Mouse (Mus musculus) heart, embryonic 15.5 days (tissue): ENCODE data around the gene Apbb2. TPM values are rescaled to one million over a fixed set of nuclear protein-coding genes. Genes with fewer than 3 reads are reported as not detected.

Source experiments
- ATAC-seq: fragments of 200-750 bp; cut with Nextera tagmentation; replicated peaks from 2 replicates; pipeline ENCODE4 v1.8.0; 2017; ENCODE audit warnings: low read depth, moderate TSS enrichment; ENCODE audit not compliant: insufficient number of reproducible peaks, insufficient read depth, low FRiP score
- H3K27ac ChIP-seq: fragments of 300-500 bp; sonication (generic); 2 replicates; pipeline ENCODE4 v1.5.1; 2015; ENCODE audit warnings: mild to moderate bottlenecking, inconsistent platforms
- H3K27me3 ChIP-seq: fragments of 300-500 bp; sonication (generic); 2 replicates; pipeline ENCODE4 v1.6.1; 2015; ENCODE audit warnings: inconsistent platforms
- H3K36me3 ChIP-seq: fragments of 300-500 bp; sonication (generic); 2 replicates; pipeline ENCODE4 v1.6.1; 2015; ENCODE audit warnings: mild to moderate bottlenecking, inconsistent platforms
- H3K4me1 ChIP-seq: fragments of 300-500 bp; sonication (generic); replicated peaks from 2 replicates; pipeline ENCODE4 v1.6.1; 2015; ENCODE audit warnings: inconsistent platforms
- H3K4me2 ChIP-seq: fragments of 300-500 bp; sonication (generic); 2 replicates; pipeline ENCODE4 v1.6.1; 2015; ENCODE audit warnings: inconsistent platforms, mild to moderate bottlenecking, moderate library complexity
- H3K4me3 ChIP-seq: fragments of 300-500 bp; sonication (generic); 2 replicates; pipeline ENCODE4 v1.5.1; 2015; ENCODE audit warnings: mild to moderate bottlenecking, inconsistent platforms
- H3K9ac ChIP-seq: fragments of 300-500 bp; sonication (generic); 2 replicates; pipeline ENCODE4 v1.6.1; 2015; ENCODE audit warnings: mild to moderate bottlenecking, inconsistent platforms
- H3K9me3 ChIP-seq: fragments of 300-500 bp; sonication (generic); replicated peaks from 2 replicates; pipeline ENCODE4 v1.6.1; 2016; ENCODE audit warnings: inconsistent platforms
- WGBS: fragments of 180-500 bp; shearing (Covaris S2); methylation state at CpG from one replicate; pipeline ENCODE4 v1.1.7; 2015; ENCODE audit warnings: mixed read lengths; 5-methylcytosine and 5-hydroxymethylcytosine counted together
- polyA plus RNA-seq: library from polyadenylated mRNA; unstranded; fragments of >200 nt; fragmentation: Nextera tagmentation; extraction: Ambion mirVana; gene quantifications from 2 replicates; pipeline ENCODE4 v1.2.1, GENCODE M21; 2015

Gene Apbb2
- polyA plus RNA-seq, 1 experiment from 2014 or later: 32.6 TPM

GRCm38 (mm10) chr5:66613725-66614124 lies 4.9 kb downstream of the Apbb2 start:
- Histone ChIP-seq H3K4me2 (no peak overlapping the region), H3K9me3 (no peaks in the 10 kb centered on the region), H3K27ac (0 out of 2 replicates have a peak overlapping the region, but pooled peaks have one; percentile 7), H3K36me3 (no peaks in the 10 kb centered on the region), H3K9ac (no peak overlapping the region), H3K4me3 (no peak overlapping the region), H3K27me3 (no peaks in the 10 kb centered on the region), H3K4me1 (peaks cover 58% of the 10 kb centered on the region)
- 37% methylated on average over 3 of the region's 3 CpGs for WGBS
- ATAC-seq: no peak

GRCm38 (mm10) chr5:66612964-66613363 lies 5.6 kb downstream of the Apbb2 start:
- peaks cover 62% of the 10 kb centered on the region for H3K4me1 ChIP-seq
- WGBS: 83% methylated on average over 5 of the region's 5 CpGs
- H3K4me2 ChIP-seq: no peak overlapping the region
- H3K4me3 ChIP-seq: no peak overlapping the region
- no peak overlapping the region for H3K9ac ChIP-seq
- no peaks in the 10 kb centered on the region for H3K36me3 ChIP-seq
- H3K27ac ChIP-seq: no peak overlapping the region
- ATAC-seq: no peak
- no peaks in the 10 kb centered on the region for H3K9me3 ChIP-seq
- H3K27me3 ChIP-seq: no peaks in the 10 kb centered on the region

GRCm38 (mm10) chr5:66611851-66612250 lies 6.7 kb downstream of the Apbb2 start:
- Histone ChIP-seq H3K9me3 (no peaks in the 10 kb centered on the region), H3K27me3 (no peaks in the 10 kb centered on the region), H3K4me2 (no peak overlapping the region), H3K36me3 (no peaks in the 10 kb centered on the region), H3K4me1 (peaks cover 63% of the 10 kb centered on the region), H3K27ac (no peak overlapping the region), H3K9ac (no peak overlapping the region), H3K4me3 (no peak overlapping the region)
- 59% methylated on average over 4 of the region's 4 CpGs for WGBS
- ATAC-seq: no peak

- H3K4me2 ChIP-seq: no peak overlapping the region
- H3K27me3 ChIP-seq: no peaks in the 10 kb centered on the region
- peaks cover 61% of the 10 kb centered on the region for H3K4me1 ChIP-seq
- no peaks in the 10 kb centered on the region for H3K36me3 ChIP-seq
- no peak overlapping the region for H3K4me3 ChIP-seq
- H3K9ac ChIP-seq: no peak overlapping the region
- ATAC-seq: no peak
- no peak overlapping the region for H3K27ac ChIP-seq
- WGBS: 87% methylated on average over 5 of the region's 5 CpGs
- no peaks in the 10 kb centered on the region for H3K9me3 ChIP-seq
Observed at GRCm38 (mm10) chr5:66611361-66611760, 7.2 kb downstream of the Apbb2 start.

DNA sequence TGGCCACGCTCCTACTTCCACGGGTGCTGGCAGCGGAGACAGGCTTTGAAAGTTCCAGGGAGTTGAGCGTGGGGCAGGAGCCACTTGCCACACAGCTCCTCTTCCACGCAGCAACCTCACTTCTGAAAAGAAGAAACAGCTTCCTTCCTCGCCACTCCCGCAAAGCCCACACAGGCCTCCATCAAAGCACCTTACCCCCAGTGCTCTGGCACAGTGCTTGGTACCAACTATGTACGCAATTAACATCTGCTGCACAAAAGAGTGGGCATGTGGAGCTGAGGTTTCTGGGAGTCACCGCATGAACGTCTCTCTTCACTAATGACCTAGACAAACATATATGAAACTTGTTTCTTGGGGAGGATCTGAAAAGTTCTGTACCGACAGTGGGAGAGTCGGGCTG lies 8.3 kb downstream of the Apbb2 start:
- Histone ChIP-seq H3K4me1 (peaks cover 63% of the 10 kb centered on the region), H3K9me3 (no peaks in the 10 kb centered on the region), H3K36me3 (no peaks in the 10 kb centered on the region), H3K9ac (no peak overlapping the region), H3K27ac (no peak overlapping the region), H3K27me3 (no peaks in the 10 kb centered on the region), H3K4me3 (no peak overlapping the region), H3K4me2 (no peak overlapping the region)
- 86% methylated on average over 12 of the region's 12 CpGs for WGBS
- ATAC-seq: no peak

- H3K4me2 ChIP-seq: peak overlapping the region; percentile 26; the same call in 1 of the 2 replicates
- 0 out of 2 replicates have a peak, but pooled peaks have one; percentile 33 for ATAC-seq
- H3K4me3 ChIP-seq: no peak overlapping the region
- peaks cover 55% of the 10 kb centered on the region for H3K4me1 ChIP-seq
- H3K27me3 ChIP-seq: no peaks in the 10 kb centered on the region
- no peaks in the 10 kb centered on the region for H3K36me3 ChIP-seq
- 27% methylated on average over 7 of the region's 7 CpGs for WGBS
- H3K27ac ChIP-seq: peak overlapping the region; percentile 62
- H3K9ac ChIP-seq: no peak overlapping the region
- H3K9me3 ChIP-seq: no peaks in the 10 kb centered on the region
Observed at GRCm38 (mm10) chr5:66609306-66609705, 9.3 kb downstream of the Apbb2 start.

DNA sequence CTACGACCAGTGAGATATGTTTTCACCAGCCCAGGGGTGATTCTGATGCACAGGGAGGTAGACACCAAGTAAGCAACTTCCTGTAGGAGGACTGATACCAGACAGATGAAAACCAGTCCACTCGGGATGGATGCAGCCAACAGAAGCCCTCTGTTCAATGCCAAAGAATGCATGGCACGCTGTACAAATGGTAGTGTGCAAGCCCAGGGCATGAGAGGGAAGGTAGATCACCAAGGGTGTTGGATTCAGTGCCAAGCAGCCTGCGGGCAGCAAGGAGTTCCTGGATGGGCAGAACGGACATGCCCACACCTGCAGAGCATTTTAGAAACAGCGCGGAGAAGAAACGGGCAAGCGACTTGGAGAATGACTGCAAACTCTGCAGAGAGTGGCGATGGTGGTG lies 10.8 kb downstream of the Apbb2 start:
- Histone ChIP-seq H3K27ac (peak overlapping the region; percentile 27; the same call in 1 of the 2 replicates), H3K4me1 (peaks cover 55% of the 10 kb centered on the region), H3K9ac (no peak overlapping the region), H3K4me2 (no peak overlapping the region), H3K27me3 (no peaks in the 10 kb centered on the region), H3K9me3 (no peaks in the 10 kb centered on the region), H3K4me3 (no peak overlapping the region), H3K36me3 (no peaks in the 10 kb centered on the region)
- WGBS: 83% methylated on average over 10 of the region's 10 CpGs
- ATAC-seq: no peak

- Histone ChIP-seq H3K27ac (peak overlapping the region; percentile 27), H3K36me3 (no peaks in the 10 kb centered on the region), H3K4me2 (no peak overlapping the region), H3K4me3 (no peak overlapping the region), H3K9me3 (no peaks in the 10 kb centered on the region), H3K27me3 (no peaks in the 10 kb centered on the region), H3K9ac (no peak overlapping the region), H3K4me1 (peaks cover 60% of the 10 kb centered on the region)
- no peak for ATAC-seq
- whole genome bisulfite sequencing: 62% methylated on average over 4 of the region's 4 CpGs
Observed at GRCm38 (mm10) chr5:66607201-66607600, 11.4 kb downstream of the Apbb2 start.

DNA sequence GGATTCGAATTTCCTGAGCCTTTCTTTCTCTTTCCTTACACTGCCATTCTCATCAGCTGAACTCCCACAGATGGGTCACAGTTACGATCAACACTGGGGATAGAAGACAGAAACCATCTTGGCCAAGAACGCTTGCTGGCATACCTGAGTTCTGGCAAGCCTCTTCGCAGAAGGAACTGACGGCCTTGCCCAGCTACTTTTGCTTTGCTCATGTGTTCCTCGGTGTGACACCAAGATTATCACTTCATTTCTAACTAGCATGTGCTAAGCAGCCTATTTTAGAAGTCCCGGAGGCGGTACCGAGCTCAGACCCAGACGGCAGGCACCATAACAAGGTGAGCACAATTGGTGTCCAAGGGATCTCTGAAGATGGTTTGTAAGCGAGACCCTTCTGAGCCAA lies 12.9 kb downstream of the Apbb2 start:
- 76% methylated on average over 11 of the region's 11 CpGs for WGBS
- H3K4me2 ChIP-seq: no peak overlapping the region
- H3K36me3 ChIP-seq: no peaks in the 10 kb centered on the region
- no peak overlapping the region for H3K4me3 ChIP-seq
- no peaks in the 10 kb centered on the region for H3K9me3 ChIP-seq
- peaks cover 51% of the 10 kb centered on the region for H3K4me1 ChIP-seq
- H3K27me3 ChIP-seq: no peaks in the 10 kb centered on the region
- no peak overlapping the region for H3K9ac ChIP-seq
- no peak overlapping the region for H3K27ac ChIP-seq
- ATAC-seq: no peak

DNA sequence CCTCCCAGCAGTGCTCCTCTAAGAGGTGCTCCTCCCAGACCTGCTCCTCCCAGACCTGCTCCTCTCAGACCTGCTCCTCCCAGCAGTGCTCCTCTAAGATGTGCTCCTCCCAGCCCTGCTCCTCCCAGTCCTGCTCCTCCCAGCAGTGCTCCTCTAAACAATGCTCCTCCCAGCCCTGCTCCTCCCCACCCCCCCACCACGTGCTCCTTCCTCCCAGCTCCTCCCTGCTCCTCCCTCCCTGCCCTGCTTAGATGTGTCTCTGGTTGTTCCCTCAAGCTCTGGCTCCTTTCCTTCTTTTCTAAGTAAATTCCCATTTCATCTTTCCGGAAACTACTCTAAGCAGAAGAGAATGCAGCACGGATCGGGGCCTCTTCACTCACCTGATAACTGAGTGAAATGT lies 14.2 kb downstream of the Apbb2 start:
- Histone ChIP-seq H3K27ac (peak overlapping the region; percentile 70), H3K9ac (no peak overlapping the region), H3K36me3 (no peaks in the 10 kb centered on the region), H3K9me3 (no peaks in the 10 kb centered on the region), H3K27me3 (no peaks in the 10 kb centered on the region), H3K4me3 (no peak overlapping the region), H3K4me1 (peaks cover 40% of the 10 kb centered on the region), H3K4me2 (no peak overlapping the region)
- WGBS: 71% methylated on average over 4 of the region's 4 CpGs
- ATAC-seq: no peak

DNA sequence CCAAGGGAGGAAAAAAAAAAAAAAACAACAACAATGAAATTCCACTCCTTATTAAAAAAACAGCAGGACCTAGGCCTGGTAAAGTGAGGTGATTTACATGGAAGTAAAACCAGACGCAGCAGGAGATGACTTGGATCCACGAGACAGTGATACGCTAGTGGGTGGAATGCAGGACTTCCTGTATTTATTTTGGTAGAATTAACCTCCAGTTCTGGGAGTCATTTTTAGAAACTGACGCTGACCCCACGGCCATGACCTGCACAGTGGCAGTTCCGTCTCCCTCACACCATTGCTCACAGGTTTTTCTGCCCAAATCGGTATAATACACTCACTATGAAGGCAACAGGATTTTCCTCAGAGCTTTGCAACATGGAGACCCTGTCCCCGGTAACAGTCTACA lies 14.8 kb downstream of the Apbb2 start:
- H3K27ac ChIP-seq: peak overlapping the region; percentile 70
- no peak overlapping the region for H3K9ac ChIP-seq
- H3K27me3 ChIP-seq: no peaks in the 10 kb centered on the region
- H3K9me3 ChIP-seq: no peaks in the 10 kb centered on the region
- peaks cover 35% of the 10 kb centered on the region for H3K4me1 ChIP-seq
- H3K36me3 ChIP-seq: no peaks in the 10 kb centered on the region
- WGBS: 28% methylated on average over 8 of the region's 8 CpGs
- peak overlapping the region; percentile 40 for H3K4me2 ChIP-seq
- H3K4me3 ChIP-seq: no peak overlapping the region
- ATAC-seq: no peak

- Histone ChIP-seq H3K4me3 (no peak overlapping the region), H3K4me1 (peaks cover 32% of the 10 kb centered on the region), H3K9ac (no peak overlapping the region), H3K27ac (peak overlapping the region; percentile 70), H3K27me3 (no peaks in the 10 kb centered on the region), H3K9me3 (no peaks in the 10 kb centered on the region), H3K4me2 (peak overlapping the region; percentile 40), H3K36me3 (no peaks in the 10 kb centered on the region)
- 23% methylated on average over 7 of the region's 7 CpGs for WGBS
- ATAC-seq: no peak; the same call in 1 of the 2 replicates
Observed at GRCm38 (mm10) chr5:66603223-66603622, 15.4 kb downstream of the Apbb2 start.
